Mouse (Mus musculus) embryo, embryonic 9.5 days (tissue): Measurements from ENCODE around the gene Catip.
A peak's percentile ranks its signal among the peaks of the same experiment; 100 is the strongest.

Experiments used
- DNase-seq: peaks from one replicate; pipeline ENCODE4 v3.0.0-alpha.2; 2017; ENCODE audit errors: extremely low spot score

Catip gene

DNA sequence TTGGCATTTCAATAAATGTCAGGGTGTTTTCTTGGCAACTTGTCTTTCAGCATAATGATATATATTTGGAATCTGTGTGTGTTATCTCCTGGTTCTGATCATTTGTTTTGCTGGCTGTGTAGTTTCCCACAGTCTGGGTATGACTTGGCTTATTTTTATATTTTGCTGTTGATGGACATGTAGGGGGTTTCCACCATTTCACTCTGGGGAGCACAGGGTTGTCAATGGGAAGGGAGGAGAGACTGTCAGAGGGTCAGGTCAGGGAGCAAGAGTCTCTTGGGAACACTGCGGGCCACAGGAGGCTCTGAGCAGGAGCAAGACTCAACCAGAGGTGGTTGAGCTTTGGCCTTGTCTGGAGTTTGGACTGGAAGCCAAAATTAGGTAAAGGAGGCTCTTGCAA, 19.6 kb upstream of the Catip start:
- DNase-seq = no peak

- DNase-seq = no peak
Observed at GRCm38 (mm10) chr1:74343161-74343560, 18.7 kb upstream of the Catip start.

- no peak for DNase-seq
Observed at GRCm38 (mm10) chr1:74344163-74344916, 17.6 kb upstream of the Catip start.

DNA sequence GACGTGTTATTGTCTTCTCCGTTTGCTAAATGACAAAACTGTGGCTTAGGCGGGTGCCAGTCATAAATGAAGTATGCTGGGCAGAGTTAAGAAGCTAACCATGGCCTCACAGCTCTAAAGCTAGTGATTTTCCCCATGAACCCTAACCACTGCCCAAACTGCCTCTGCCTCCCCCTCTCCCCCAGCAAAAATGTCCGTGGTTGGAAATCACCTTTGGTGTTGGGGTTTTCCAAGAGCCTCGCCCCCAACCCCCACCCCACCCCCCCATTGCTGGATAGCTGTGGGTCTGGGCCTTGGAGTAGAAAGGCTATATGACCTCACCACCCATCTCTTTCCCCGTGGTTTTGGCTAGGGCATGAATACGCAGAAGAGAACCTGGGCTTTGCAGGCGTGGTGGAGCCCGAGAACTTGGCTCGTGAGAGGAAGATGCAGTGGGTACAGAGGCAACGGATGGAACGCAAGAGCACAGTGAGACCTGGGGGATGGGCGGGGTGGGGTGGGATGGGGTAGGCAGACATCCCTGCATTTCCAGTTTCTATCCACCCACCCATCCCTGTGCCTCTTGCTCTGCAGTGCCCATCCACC, 10.6 kb upstream of the Catip start:
- no peak for DNase-seq

GRCm38 (mm10) chr1:74352532-74353096, 9.3 kb upstream of the Catip start:
- DNase-seq = no peak

- no peak for DNase-seq
Observed at GRCm38 (mm10) chr1:74353453-74354229, 8.3 kb upstream of the Catip start.

DNA sequence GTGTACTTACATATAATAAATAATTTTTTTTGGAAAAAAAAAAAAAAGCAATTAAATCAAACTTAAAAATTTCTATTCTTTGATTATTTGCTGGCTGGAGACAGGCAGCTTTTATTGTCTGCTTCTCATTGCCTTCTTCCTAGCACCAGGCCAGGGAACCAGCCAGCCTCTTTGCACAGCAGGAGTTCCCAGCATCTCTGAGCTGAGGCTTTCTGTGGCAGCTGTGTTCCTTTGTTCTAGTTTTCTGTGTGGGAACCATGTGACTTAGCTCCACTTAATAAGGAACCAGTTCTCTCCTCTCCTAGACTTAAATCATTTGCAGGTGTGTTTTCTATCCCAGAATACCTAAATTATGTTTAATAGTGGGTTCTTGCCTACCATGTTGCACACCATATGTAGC, 4.4 kb upstream of the Catip start:
- no peak for DNase-seq

DNA sequence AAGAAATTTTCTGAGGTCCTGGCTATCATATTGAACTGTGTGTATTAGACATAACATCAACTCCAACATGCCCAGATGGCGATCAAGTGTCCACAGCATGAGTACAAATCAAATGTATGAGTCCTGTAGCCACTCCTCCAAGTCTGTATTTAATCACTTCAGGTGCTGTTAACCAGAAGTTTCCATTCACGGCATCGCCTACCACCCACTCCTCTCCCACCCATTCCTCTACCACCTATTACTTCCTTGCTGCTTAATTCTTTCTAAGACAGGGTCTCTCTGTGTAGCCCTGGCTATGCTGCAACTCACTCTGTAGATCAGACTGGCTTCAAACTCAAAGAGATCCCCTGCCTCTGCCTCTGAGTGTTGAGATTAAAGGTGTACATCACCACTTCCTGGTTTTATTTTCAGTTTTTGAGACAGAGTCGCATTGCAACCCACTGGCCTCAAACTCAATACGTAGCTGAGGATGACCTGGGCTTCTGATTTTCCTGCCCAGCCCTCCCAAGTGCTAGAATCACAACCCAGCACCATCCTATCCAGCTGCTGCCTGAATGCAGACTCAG, 1.9 kb upstream of the Catip start:
- DNase-seq = no peak

- DNase-seq = no peak
Observed at GRCm38 (mm10) chr1:74362325-74363229, 669 bp downstream of the Catip start.

- no peak for DNase-seq
Observed at GRCm38 (mm10) chr1:74363437-74363836, 1.5 kb downstream of the Catip start.

DNA sequence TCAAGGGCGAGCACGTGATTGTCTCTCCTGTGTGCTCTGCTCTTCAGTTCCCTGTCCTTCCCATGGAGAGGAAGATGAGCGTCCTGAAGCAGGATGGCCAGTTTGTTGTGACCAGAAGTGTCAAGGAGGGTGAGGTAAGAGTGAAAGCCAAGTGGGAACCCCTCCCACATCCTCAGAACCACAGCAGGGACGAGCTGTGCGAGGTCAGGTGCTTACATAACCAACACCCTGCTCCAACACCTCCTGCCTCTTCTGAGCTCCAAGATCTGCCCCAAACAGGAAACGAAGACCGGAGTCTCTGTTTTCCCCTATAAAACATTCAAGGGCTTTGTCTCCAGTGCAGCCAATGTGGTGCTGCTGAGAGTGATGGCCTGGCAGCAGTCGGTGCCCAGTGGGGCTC, 2.4 kb downstream of the Catip start:
- no peak for DNase-seq

DNA sequence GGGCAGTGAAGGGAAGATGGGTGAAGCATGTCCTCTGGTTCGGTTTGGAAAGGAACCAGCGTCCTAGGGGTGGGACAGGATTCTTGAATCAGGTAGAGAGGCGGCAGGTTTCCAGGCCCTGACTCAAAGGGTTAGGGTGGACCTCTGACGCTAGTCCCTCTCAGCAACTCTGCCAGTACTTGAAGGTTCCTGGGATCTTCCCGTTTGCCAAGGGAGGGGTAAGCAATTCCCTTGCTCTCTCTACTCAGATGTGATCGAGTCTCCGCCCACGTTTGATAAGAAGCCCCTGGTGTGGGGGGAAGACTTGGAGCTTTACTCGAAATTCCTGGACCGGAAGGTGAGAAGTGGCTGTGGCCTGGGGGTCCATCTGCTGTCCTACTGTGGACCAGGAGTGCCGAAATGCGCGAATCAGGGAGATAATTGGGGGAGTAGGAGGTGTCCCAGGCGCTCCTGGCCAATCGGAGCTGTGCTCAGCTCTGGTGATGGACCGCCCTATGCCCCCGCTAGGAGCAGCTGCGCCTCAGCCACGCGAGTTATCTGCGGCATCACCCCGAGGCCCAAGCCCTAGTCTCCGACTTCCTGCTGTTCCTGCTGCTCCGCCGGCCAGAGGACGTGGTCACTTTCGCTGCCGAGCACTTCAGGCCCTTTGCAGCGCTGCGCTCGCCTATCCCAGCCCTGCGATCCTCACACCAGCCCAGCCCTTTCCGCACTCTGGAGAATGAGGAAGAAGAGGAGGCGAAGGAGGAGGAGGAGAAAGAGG, 6.2 kb downstream of the Catip start:
- DNase-seq = peak; percentile 49

- DNase-seq = no peak
Observed at GRCm38 (mm10) chr1:74370040-74370439, 8.1 kb downstream of the Catip start.

GRCm38 (mm10) chr1:74373372-74373771, 11.5 kb downstream of the Catip start:
- no peak for DNase-seq

GRCm38 (mm10) chr1:74374980-74375379, 13.1 kb downstream of the Catip start, which contains the start of gene Slc11a1:
TSS of gene Slc11a1 (plus strand) at chr1:74375195.
- no peak for DNase-seq

DNA sequence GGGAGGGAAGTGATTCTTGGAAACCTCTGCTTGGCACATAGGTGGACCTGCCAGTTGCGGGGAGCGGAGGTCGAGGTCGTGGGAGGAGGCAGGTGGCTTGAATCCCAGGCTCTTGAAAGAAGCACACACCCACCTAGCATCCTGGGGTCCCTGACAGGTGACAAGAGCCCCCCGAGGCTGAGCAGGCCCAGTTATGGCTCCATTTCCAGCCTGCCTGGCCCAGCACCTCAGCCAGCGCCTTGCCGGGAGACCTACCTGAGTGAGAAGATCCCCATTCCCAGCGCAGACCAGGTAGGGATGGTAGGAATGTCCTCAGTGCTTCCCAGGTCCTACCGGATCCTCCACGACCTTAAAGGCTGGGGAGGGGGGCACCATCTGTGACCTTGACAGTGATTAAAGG, 13.7 kb downstream of the Catip start:
- DNase-seq = no peak

- no peak for DNase-seq
Observed at GRCm38 (mm10) chr1:74376396-74376795, 14.5 kb downstream of the Catip start.

GRCm38 (mm10) chr1:74379058-74379504, 17.2 kb downstream of the Catip start:
- DNase-seq = no peak

- DNase-seq = no peak
Observed at GRCm38 (mm10) chr1:74380484-74380883, 18.6 kb downstream of the Catip start.

DNA sequence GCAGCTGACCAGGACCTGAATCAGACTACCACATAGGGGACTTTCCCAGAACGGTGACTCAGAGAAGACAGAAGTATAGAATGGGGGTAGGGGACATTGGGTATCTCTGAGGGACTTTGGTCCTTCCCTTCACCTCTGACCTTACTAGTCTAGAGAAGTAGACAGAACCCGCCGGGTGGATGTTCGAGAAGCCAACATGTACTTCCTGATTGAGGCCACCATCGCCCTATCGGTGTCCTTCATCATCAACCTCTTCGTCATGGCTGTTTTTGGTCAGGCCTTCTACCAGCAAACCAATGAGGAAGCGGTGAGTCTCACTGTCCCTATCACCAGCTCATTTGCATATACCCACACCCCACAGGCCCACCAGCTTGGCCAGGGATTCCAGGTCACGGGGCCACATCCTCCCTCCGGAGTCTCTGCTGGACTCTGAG, 19.7 kb downstream of the Catip start:
- DNase-seq = no peak
